Mouse (Mus musculus) monocyte, adult 5-6 weeks (primary cell): ENCODE data around the gene Mrps6. TPM values are rescaled to one million over a fixed set of nuclear protein-coding genes. Genes with fewer than 3 reads are reported as not detected.
"Not testable (repeated sequence)": the region's sequence is repeated elsewhere in the genome, so short reads cannot be mapped to it uniquely, and the experiment has no call there.

Experiments
- ATAC-seq: fragments of 153-309, 156-312 bp; replicated peaks from 2 replicates; pipeline ENCODE4 v1.8.0; 2017; ENCODE audit warnings: mild to moderate bottlenecking; ENCODE audit not compliant: low TSS enrichment, insufficient number of reproducible peaks, severe bottlenecking, poor library complexity, low FRiP score
- total RNA-seq: library from RNA; stranded (forward); fragments of 200-1000, 200-491, 200-594 nt; gene quantifications from 3 replicates; pipeline ENCODE4 v1.2.3, GENCODE M21; 2017

Mrps6 gene
- total RNA-seq, 1 experiment from 2014 or later, result 9.5 TPM

GRCm38 (mm10) chr16:92058644-92059620 lies 862 bp downstream of the Mrps6 start:
- ATAC-seq, result no peak

- ATAC-seq, result no peak
These were observed 2.1 kb downstream of the Mrps6 start for GRCm38 (mm10) chr16:92060213-92060612.

GRCm38 (mm10) chr16:92061586-92061985 lies 3.5 kb downstream of the Mrps6 start:
- no peak for ATAC-seq

- no peak for ATAC-seq
These were observed 4.8 kb downstream of the Mrps6 start for GRCm38 (mm10) chr16:92062832-92063231.

- no peak for ATAC-seq
These were observed 6.7 kb downstream of the Mrps6 start for GRCm38 (mm10) chr16:92064801-92065200.

GRCm38 (mm10) chr16:92070338-92070737 lies 12.3 kb downstream of the Mrps6 start:
- no peak for ATAC-seq

GRCm38 (mm10) chr16:92076797-92077196 lies 18.7 kb downstream of the Mrps6 start:
- ATAC-seq, result no peak

GRCm38 (mm10) chr16:92083771-92084453 lies 25.8 kb downstream of the Mrps6 start:
- no peak for ATAC-seq

GRCm38 (mm10) chr16:92089225-92089624 lies 31.2 kb downstream of the Mrps6 start:
- no peak for ATAC-seq

- ATAC-seq, result no peak
These were observed 33.8 kb downstream of the Mrps6 start for GRCm38 (mm10) chr16:92091876-92092275.

- no peak for ATAC-seq
These were observed 40.4 kb downstream of the Mrps6 start for GRCm38 (mm10) chr16:92098351-92099051.

- ATAC-seq, result no peak
These were observed 41.5 kb downstream of the Mrps6 start for GRCm38 (mm10) chr16:92099598-92099997.

GRCm38 (mm10) chr16:92100111-92100510 lies 42.0 kb downstream of the Mrps6 start:
- ATAC-seq, result no peak

- ATAC-seq, result no peak
These were observed 44.0 kb downstream of the Mrps6 start for GRCm38 (mm10) chr16:92102115-92102514.

- ATAC-seq, result not testable (repeated sequence)
These were observed 44.9 kb downstream of the Mrps6 start for GRCm38 (mm10) chr16:92102931-92103330.

GRCm38 (mm10) chr16:92103572-92104331 lies 45.7 kb downstream of the Mrps6 start:
- no peak for ATAC-seq

- ATAC-seq, result no peak
These were observed 46.2 kb downstream of the Mrps6 start for GRCm38 (mm10) chr16:92104332-92104590.

GRCm38 (mm10) chr16:92104951-92105350 lies 46.9 kb downstream of the Mrps6 start:
- ATAC-seq, result no peak

GRCm38 (mm10) chr16:92105631-92106030 lies 47.6 kb downstream of the Mrps6 start:
- ATAC-seq, result no peak
